Mouse (Mus musculus) heart, postnatal 0 days (tissue): ENCODE measurements around the gene Ifnlr1.

Experiments used
- CTCF ChIP-seq: IDR thresholded peaks from 2 replicates; pipeline ENCODE4 v1.5.1; 2016; ENCODE audit warnings: antibody characterized with exemption, control low read depth, low read depth
- EP300 ChIP-seq: IDR thresholded peaks from 2 replicates; pipeline ENCODE4 v1.6.1; 2016; ENCODE audit warnings: antibody characterized with exemption, low read depth

- TF ChIP-seq CTCF (no peak), EP300 (no peak)
These were observed at the start of gene Ifnlr1 for GRCm38 (mm10) chr4:135685906-135686567.
